Mouse (Mus musculus) brown adipose tissue, adult 24 weeks (tissue): ENCODE results near the gene Ccdc155. TPM values are rescaled to one million over a fixed set of nuclear protein-coding genes. Genes with fewer than 3 reads are reported as not detected.

ENCODE experiments used
- H3K27ac ChIP-seq: fragments of 200-500 bp; replicated peaks from 2 replicates; pipeline ENCODE4 v1.5.1; 2012; ENCODE audit warnings: low read depth, mild to moderate bottlenecking, low read length
- H3K4me1 ChIP-seq: fragments of 200-500 bp; 2 replicates; pipeline ENCODE4 v1.6.1; 2012; ENCODE audit warnings: low read length, mixed read lengths; ENCODE audit not compliant: control insufficient read depth, insufficient read depth, insufficient read length
- H3K4me3 ChIP-seq: fragments of 200-500 bp; 2 replicates; pipeline ENCODE4 v1.5.1; 2012; ENCODE audit warnings: low read depth, mild to moderate bottlenecking, low read length, moderate library complexity; ENCODE audit not compliant: insufficient read depth
- polyA plus RNA-seq: library from polyadenylated mRNA; stranded (reverse); fragments of >200 nt; gene quantifications from 2 replicates; pipeline ENCODE4 v1.2.4, GENCODE M21; 2012; ENCODE audit not compliant: missing spikeins, insufficient read depth, insufficient read length

The Ccdc155 gene
- polyA plus RNA-seq, result not detected in 2 replicates

DNA sequence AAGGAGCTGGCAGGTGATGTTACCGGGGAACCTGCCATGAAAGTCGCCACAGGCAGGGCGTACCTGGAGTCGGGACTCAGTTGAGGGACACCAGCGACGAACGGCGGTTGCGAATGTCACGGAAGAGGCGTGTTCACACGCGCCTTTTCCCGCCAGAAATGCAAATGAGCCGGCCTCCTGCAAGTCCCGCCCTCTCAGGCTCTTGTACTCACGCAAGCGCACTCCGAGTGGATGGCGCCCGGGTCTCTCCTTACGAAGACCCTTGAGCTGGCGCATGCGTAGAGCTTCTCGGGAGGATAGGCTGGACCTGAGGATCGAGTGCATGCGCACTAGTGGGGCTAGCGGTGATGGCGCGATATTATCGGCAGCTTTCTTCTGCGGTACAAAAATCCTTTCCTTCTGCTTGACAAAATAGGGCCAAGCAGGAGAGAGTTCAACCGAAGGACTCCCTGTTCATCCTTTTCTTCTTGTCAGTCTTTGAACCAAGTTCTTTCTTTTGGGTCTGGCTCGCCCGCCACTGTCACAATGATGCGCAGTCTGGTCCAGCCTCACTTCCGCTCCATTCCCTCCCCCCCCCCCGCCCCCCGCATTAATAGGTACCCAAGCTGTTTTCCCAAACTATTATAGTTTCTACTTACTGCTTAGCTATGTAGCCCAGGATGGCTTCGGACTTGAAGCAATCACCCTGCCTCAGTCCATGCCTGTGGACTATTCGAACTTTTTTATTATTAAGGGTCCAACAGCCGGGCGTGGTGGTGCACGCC is at the start of gene Ccdc155:
Gene Ccdc155, minus strand, starts transcription at position 513 of the 764 bp plus-strand sequence.
- peak within 1 kb of the TSS; percentile 50 for H3K4me3 ChIP-seq
- H3K4me1 ChIP-seq, result no peaks in the 10 kb centered on the region
- no peak within 1 kb of the TSS for H3K27ac ChIP-seq

- Histone ChIP-seq H3K4me3 (no peak overlapping the region), H3K27ac (no peak overlapping the region), H3K4me1 (no peaks in the 10 kb centered on the region)
These were observed 49.1 kb upstream of the Ccdc155 start for GRCm38 (mm10) chr7:45253806-45254205.

DNA sequence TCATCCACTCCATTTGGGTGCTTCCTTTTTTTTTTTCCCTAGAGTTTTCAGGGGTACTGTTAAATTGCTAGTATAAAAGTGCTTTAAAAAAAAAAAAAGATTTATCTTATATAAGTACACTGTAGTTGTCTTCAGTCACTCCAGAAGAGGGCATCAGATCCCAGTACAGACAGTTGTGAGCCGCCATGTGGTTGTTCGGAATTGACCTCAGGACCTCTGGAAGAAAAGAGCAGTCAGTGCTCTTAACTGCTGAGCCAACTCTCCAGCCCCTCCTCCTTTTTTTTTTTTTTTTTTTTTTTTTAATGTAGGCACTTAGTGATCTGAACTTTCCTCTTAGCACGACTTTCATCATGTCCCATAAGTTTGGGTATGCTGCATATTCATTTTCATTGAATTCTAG is 43.0 kb upstream of the Ccdc155 start:
- Histone ChIP-seq H3K27ac (no peak overlapping the region), H3K4me1 (no peaks in the 10 kb centered on the region), H3K4me3 (no peak overlapping the region)

DNA sequence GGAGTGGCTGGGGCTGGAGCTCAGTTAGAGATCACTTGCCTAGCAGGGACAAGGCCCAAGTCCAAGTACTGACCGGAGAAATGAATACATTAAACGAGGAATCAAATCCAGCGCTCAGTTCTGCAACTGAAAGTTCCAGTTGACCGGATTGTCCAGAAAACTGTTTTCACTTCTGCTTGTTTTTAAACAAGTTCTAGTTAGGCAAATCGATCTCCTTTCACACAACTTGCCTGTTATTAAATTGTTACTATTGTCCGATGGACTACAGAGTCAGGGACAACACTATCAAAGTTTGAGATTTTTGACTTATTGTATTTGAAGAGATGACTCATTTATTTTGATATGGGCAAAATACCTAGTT is 36.7 kb upstream of the Ccdc155 start:
- H3K27ac ChIP-seq, result no peak overlapping the region
- H3K4me1 ChIP-seq, result peaks cover 4% of the 10 kb centered on the region; the same call in 1 of the 2 replicates
- H3K4me3 ChIP-seq, result no peak overlapping the region

- H3K27ac ChIP-seq, result no peak within 1 kb of the TSS
- H3K4me1 ChIP-seq, result peaks cover 4% of the 10 kb centered on the region; the same call in 1 of the 2 replicates
- H3K4me3 ChIP-seq, result no peak within 1 kb of the TSS
These were observed 36.1 kb upstream of the Ccdc155 start, which contains the start of gene Slc6a16 for GRCm38 (mm10) chr7:45240633-45241388. Gene Slc6a16, plus strand, starts transcription at chr7:45241085.

DNA sequence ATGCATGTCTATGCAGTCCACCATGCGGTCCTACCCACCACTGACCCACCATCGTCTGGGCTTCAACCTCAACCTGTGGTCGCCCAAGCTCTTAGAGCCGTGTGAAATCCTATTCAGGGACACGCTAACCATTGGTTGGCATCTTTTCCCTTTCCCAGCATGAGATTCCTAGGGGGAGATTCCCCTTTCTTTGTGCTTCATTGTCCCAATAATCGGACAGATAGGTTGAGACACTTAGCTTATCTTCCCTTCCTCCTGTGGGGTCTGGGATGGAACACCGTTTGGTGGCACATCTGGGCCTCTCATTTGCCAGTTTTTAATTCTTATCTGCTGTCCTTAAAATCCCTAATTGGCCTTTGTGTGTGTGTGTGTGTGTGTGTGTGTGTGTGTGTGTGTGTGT is 35.4 kb upstream of the Ccdc155 start:
- peaks cover 4% of the 10 kb centered on the region; the same call in 1 of the 2 replicates for H3K4me1 ChIP-seq
- H3K4me3 ChIP-seq, result no peak overlapping the region

DNA sequence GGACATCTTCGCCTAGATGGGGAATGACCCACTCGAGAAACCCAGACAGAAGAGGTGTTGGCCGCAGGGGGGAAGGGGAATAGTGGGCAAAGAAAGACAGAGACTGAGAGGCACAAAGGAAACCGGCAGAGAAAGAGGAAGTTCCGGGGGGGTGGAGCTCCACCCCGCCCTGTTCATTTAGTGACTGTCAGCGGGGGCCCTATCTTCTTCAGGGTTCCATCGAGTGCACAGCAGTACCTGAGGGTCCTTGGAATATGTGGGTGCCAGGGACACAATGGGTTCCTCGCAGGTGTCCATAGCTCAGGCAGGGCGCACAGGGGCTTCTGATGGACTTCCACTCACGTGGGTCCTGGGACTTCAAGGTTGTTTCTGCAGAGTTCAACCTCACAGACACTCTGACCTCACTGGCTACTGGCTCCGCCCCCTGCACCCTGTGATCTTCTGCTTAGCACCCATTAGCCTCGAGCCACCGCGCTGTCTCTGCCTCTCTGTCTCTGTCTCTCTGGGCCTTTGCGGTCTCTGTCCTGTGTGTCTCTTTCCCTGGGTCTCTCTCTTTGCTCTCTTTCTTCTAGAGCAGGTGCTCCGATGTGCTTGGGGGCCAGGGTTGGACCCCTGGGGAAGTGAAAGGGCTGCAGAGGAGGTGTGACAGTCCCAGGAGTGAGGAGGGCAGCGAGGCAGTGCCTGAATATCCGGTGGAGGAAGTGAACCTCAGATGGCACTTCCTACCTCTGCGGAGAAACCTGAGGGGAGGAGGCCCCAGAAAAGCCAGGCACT is 34.2 kb upstream of the Ccdc155 start, which contains the start of gene Cd37:
Gene Cd37, minus strand, starts transcription at position 393 of the 774 bp plus-strand sequence.
- Histone ChIP-seq H3K4me3 (peak within 1 kb of the TSS; percentile 41), H3K4me1 (peaks cover 13% of the 10 kb centered on the region), H3K27ac (peak within 1 kb of the TSS; percentile 55)

More for the DNA sequence above, 35.4 kb upstream of the Ccdc155 start:
- H3K27ac ChIP-seq, result no peak overlapping the region

- peaks cover 16% of the 10 kb centered on the region for H3K4me1 ChIP-seq
- H3K27ac ChIP-seq, result peak overlapping the region; percentile 55
- H3K4me3 ChIP-seq, result peak overlapping the region; percentile 41
These were observed 33.3 kb upstream of the Ccdc155 start for GRCm38 (mm10) chr7:45237747-45238699.

DNA sequence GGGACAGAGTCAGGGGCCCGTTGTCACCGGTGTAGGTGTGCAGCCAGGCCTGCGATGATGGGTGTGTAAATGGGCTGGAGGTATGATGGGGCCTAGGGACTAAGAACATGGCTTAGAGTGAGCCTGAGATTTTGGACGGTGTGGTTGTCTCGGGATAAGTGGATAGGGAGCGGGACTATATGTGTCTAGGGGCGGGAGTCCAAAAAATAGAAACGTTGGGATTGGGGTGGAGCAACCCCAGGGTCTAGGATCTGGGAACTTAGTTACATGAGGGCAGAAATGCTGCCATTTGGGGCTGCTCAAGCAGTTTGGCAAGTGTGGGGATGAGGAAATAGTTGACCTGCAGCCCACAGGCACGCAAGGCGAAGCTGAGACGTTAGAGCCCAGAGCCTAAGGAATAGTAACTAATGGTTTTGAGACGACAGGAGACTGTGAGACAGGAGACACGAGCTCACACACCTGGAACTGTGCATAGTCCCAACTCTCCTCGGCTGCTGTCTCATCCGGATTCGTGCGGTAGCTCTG is 31.0 kb upstream of the Ccdc155 start:
- Histone ChIP-seq H3K27ac (no peak overlapping the region), H3K4me1 (peaks cover 14% of the 10 kb centered on the region), H3K4me3 (peak overlapping the region; percentile 32; the same call in 1 of the 2 replicates)

DNA sequence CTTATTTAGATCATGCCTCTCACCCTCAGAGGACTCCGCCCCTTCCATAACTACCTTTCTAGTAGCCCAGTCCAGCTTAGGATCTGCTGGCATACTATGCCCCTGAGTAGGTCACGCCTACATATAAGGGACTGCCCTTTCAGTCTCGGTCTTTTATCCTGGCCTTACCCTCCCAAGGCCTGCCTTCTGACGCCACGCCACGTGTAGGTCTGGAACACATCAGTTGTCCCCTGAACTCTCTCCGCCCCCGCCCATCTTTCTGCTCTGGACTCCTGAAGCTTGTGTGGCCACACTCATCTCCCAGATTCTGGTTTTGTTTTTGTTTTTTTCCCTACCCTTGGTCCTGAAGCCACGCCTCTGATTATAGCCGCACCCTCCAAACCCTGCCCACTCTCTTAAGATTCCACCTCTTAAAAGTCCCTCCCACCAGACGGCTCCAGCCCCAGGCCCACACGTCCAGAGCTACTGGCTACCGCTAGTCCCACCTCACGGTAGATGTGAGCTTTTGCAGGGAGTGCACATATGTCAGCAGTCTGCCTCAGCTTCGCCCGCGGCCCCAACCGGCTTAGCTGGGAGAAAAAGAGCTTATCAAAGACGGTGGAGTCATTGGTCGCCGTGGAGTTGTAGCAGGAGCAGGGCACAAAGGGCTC is 30.4 kb upstream of the Ccdc155 start:
- Histone ChIP-seq H3K27ac (no peak overlapping the region), H3K4me3 (peak overlapping the region; percentile 36), H3K4me1 (peaks cover 14% of the 10 kb centered on the region)

- Histone ChIP-seq H3K4me1 (peaks cover 14% of the 10 kb centered on the region), H3K27ac (no peak overlapping the region), H3K4me3 (peak overlapping the region; percentile 36; the same call in 1 of the 2 replicates)
These were observed 29.7 kb upstream of the Ccdc155 start for GRCm38 (mm10) chr7:45234333-45234841.

- Histone ChIP-seq H3K4me1 (peaks cover 12% of the 10 kb centered on the region), H3K4me3 (peak overlapping the region; percentile 7; the same call in 1 of the 2 replicates), H3K27ac (no peak overlapping the region)
These were observed 29.1 kb upstream of the Ccdc155 start for GRCm38 (mm10) chr7:45233580-45234332.
